Comparison of ENCODE assay signal across 8 mouse cellular contexts in genomic region chr14:20733952-20734774, GRCm38 (mm10). TPM values are rescaled to one million over a fixed set of nuclear protein-coding genes. Genes with fewer than 3 reads are reported as not detected.
A peak's percentile ranks its signal among the peaks of the same experiment; 100 is the strongest.
DNase-seq lines count a peak whose midpoint lies in the region; ATAC-seq lines count a peak whose summit lies in the region.

TSS of gene Ndst2 (minus strand) at chr14:20734562.

- under 1% methylated on average over 47 of the region's 81 CpGs for WGBS in hindbrain, embryonic 16.5 days
- under 1% methylated on average over 72 of the region's 81 CpGs for WGBS in macrophage (ENCODE audit: missing documents)

- H3K9ac ChIP-seq in hindbrain, embryonic 16.5 days (ENCODE audit: low read depth, low read length): peak within 1 kb of the TSS; percentile 88

- peaks cover 43% of the 10 kb centered on the region for H3K79me2 ChIP-seq in macrophage (ENCODE audit: inconsistent target)

- H3K4me1 ChIP-seq in hindbrain, embryonic 16.5 days (ENCODE audit: control insufficient read depth, insufficient read depth, low read depth, low read length): peaks cover 12% of the 10 kb centered on the region

- H3K27me3 ChIP-seq in hindbrain, embryonic 16.5 days (replicated peaks; ENCODE audit: control insufficient read depth, insufficient read depth, low read length): no peaks in the 10 kb centered on the region

- H3K4me3 ChIP-seq in hindbrain, embryonic 16.5 days (ENCODE audit: low read length): peak within 1 kb of the TSS; percentile 78
- H3K4me3 ChIP-seq in macrophage (ENCODE audit: inconsistent target): peak within 1 kb of the TSS; percentile 92

- ATAC-seq in hindbrain, embryonic 16.5 days: peak; percentile 99

- DNase-seq in T-cell, adult 2 months (ENCODE audit: low spot score): peak; percentile 78
- peak; percentile 72 to 82 for DNase-seq in cerebellum, postnatal 4 days (ENCODE audit: low spot score in 2 of 2)
- DNase-seq in gastrocnemius, adult 18-20 months (ENCODE audit: low spot score): peak; percentile 87
- peak; percentile 74 to 84 for DNase-seq in left cerebral cortex, adult 18-20 months (ENCODE audit: low spot score in 2 of 2)
- peak; percentile 88 for DNase-seq in right cerebral cortex, adult 18-20 months
- peak; percentile 58 for DNase-seq in urinary bladder, postnatal 10 days (ENCODE audit: low spot score)

- H3K9me3 ChIP-seq in hindbrain, embryonic 16.5 days (ENCODE audit: control insufficient read depth, low read length): no peaks in the 10 kb centered on the region

- H3K36me3 ChIP-seq in hindbrain, embryonic 16.5 days (ENCODE audit: control insufficient read depth, insufficient read depth, low read length): peaks cover 18% of the 10 kb centered on the region
- H3K36me3 ChIP-seq in macrophage (ENCODE audit: inconsistent target): peaks cover 17% of the 10 kb centered on the region

- peak within 1 kb of the TSS; percentile 93 for H3K4me2 ChIP-seq in hindbrain, embryonic 16.5 days (ENCODE audit: low read length)

- H3K27ac ChIP-seq in hindbrain, embryonic 16.5 days (ENCODE audit: low read depth, low read length): peak within 1 kb of the TSS; percentile 90
- H3K27ac ChIP-seq in macrophage: peak within 1 kb of the TSS; percentile 95

RNA-seq across cellular contexts. Expression of gene Ndst2, which starts in this region (rescaled TPM):
- 1 to 10 TPM; 5.4 to 7.2 TPM for total RNA-seq in gastrocnemius, adult 18-20 months (2021)
- polyA plus RNA-seq in hindbrain, embryonic 16.5 days (2015; fragmentation: Nextera tagmentation; extraction: Ambion mirVana): 16.7 and 20.8 TPM in 2 replicates
- 10 to 100 TPM; 16.4 to 16.8 TPM for total RNA-seq in left cerebral cortex, adult 18-20 months (2021)
- 100 to 1,000 TPM in 21 of 26 experiments, 10 to 100 TPM in 5; 68.3 to 330 (median 160) TPM for total RNA-seq in macrophage (2018; cell fraction: chromatin; rRNA removed)
- total RNA-seq in macrophage (2018; cell fraction: cytosol; rRNA removed): 10 to 100 TPM; 24.5 to 83.9 (median 48.9) TPM
- 100 to 1,000 TPM in 21 of 26 experiments, 10 to 100 TPM in 5; 69.3 to 295 (median 131) TPM for total RNA-seq in macrophage (2018; cell fraction: nucleus; rRNA removed)
- 30.3 to 67.9 TPM (median 35.8 TPM) in 3 replicates for polyA plus RNA-seq in macrophage (2018)

Comparison
In these comparisons a context has a peak if more than half of its experiments do, and no peak if none do; other contexts are left out.
1. Peak in every context shown above with its lines: DNase-seq, ATAC-seq, H3K4me3 ChIP-seq and H3K27ac ChIP-seq.